Mouse (Mus musculus) urinary bladder, postnatal 14 days (tissue): Measurements from ENCODE around the gene Tstd1.
A peak's percentile ranks its signal among the peaks of the same experiment; 100 is the strongest.

Source experiments
- DNase-seq: peaks from one replicate; pipeline ENCODE4 v3.0.0; 2021; ENCODE audit warnings: low spot score

Tstd1 gene

GRCm38 (mm10) chr1:171419291-171419882, 715 bp downstream of the Tstd1 start:
- no peak for DNase-seq

- no peak for DNase-seq
These were observed 1.2 kb downstream of the Tstd1 start for GRCm38 (mm10) chr1:171419905-171420304.

- DNase-seq, result no peak
These were observed 3.9 kb downstream of the Tstd1 start for GRCm38 (mm10) chr1:171422504-171423095.

GRCm38 (mm10) chr1:171424638-171425037, 6.0 kb downstream of the Tstd1 start:
- no peak for DNase-seq

GRCm38 (mm10) chr1:171425126-171425525, 6.5 kb downstream of the Tstd1 start:
- DNase-seq, result peak; percentile 65

- no peak for DNase-seq
These were observed 13.5 kb downstream of the Tstd1 start for GRCm38 (mm10) chr1:171432158-171432557.

- DNase-seq, result no peak
These were observed 16.7 kb downstream of the Tstd1 start for GRCm38 (mm10) chr1:171435288-171435814.

- no peak for DNase-seq
These were observed 17.3 kb downstream of the Tstd1 start for GRCm38 (mm10) chr1:171435974-171436373.

GRCm38 (mm10) chr1:171437264-171438013, 18.8 kb downstream of the Tstd1 start, which contains the start of gene F11r:
TSS of gene F11r (plus strand) at chr1:171437535.
- peak; percentile 96 for DNase-seq

- peak; percentile 67 for DNase-seq
These were observed 19.5 kb downstream of the Tstd1 start for GRCm38 (mm10) chr1:171438014-171438670.

- DNase-seq, result no peak
These were observed 20.4 kb downstream of the Tstd1 start for GRCm38 (mm10) chr1:171439072-171439471.

- DNase-seq, result peak; percentile 62
These were observed 21.5 kb downstream of the Tstd1 start for GRCm38 (mm10) chr1:171440025-171440725.

GRCm38 (mm10) chr1:171441466-171442412, 23.1 kb downstream of the Tstd1 start:
- DNase-seq, result peak; percentile 68

- no peak for DNase-seq
These were observed 23.7 kb downstream of the Tstd1 start for GRCm38 (mm10) chr1:171442413-171442760.

GRCm38 (mm10) chr1:171445050-171445449, 26.4 kb downstream of the Tstd1 start:
- DNase-seq, result no peak

- no peak for DNase-seq
These were observed 28.2 kb downstream of the Tstd1 start for GRCm38 (mm10) chr1:171446854-171447253.

- no peak for DNase-seq
These were observed 29.0 kb downstream of the Tstd1 start for GRCm38 (mm10) chr1:171447692-171448091.

GRCm38 (mm10) chr1:171450062-171450461, 31.4 kb downstream of the Tstd1 start:
- DNase-seq, result no peak

GRCm38 (mm10) chr1:171451001-171451400, 32.3 kb downstream of the Tstd1 start:
- no peak for DNase-seq

- DNase-seq, result no peak
These were observed 33.9 kb downstream of the Tstd1 start for GRCm38 (mm10) chr1:171452522-171452921.

GRCm38 (mm10) chr1:171452923-171453322, 34.3 kb downstream of the Tstd1 start:
- no peak for DNase-seq
